Mouse (Mus musculus) ZHBTc4 (cell line): ENCODE results near the gene Olfr1148.

Experiments
- DNase-seq: peaks from one replicate; pipeline ENCODE4 v3.0.0-alpha.2; 2011; ENCODE audit warnings: low read depth, low spot score

Gene Olfr1148

GRCm38 (mm10) chr2:87830233-87830632 lies at the start of gene Olfr1148:
Gene Olfr1148, plus strand, starts transcription at chr2:87830533.
- no peak for DNase-seq

GRCm38 (mm10) chr2:87800292-87800691 lies 30.0 kb upstream of the Olfr1148 start, which contains the start of gene Olfr1143:
Gene Olfr1143, plus strand, starts transcription at chr2:87800592.
- no peak for DNase-seq

- DNase-seq = no peak
Measured at GRCm38 (mm10) chr2:87809522-87809921, 20.8 kb upstream of the Olfr1148 start, which contains the start of gene Olfr1145. Gene Olfr1145, plus strand, starts transcription at chr2:87809822.

GRCm38 (mm10) chr2:87843693-87844092 lies 13.4 kb downstream of the Olfr1148 start, which contains the start of gene Olfr1150-ps1:
Gene Olfr1150-ps1, plus strand, starts transcription at chr2:87843993.
- no peak for DNase-seq

- DNase-seq = no peak
Measured at GRCm38 (mm10) chr2:87855562-87855961, 25.2 kb downstream of the Olfr1148 start, which contains the start of gene Olfr1151. Gene Olfr1151, plus strand, starts transcription at chr2:87855862.

- DNase-seq = no peak
Measured at GRCm38 (mm10) chr2:87866192-87866591, 35.9 kb downstream of the Olfr1148 start, which contains the start of gene Olfr1152. Gene Olfr1152, plus strand, starts transcription at chr2:87866492.
